In genomic region chr6:53818732-53819661, GRCm38 (mm10) we compare ENCODE assay signal across 9 mouse cellular contexts. TPM values are rescaled to one million over a fixed set of nuclear protein-coding genes. Genes with fewer than 3 reads are reported as not detected.
A peak's percentile ranks its signal among the peaks of the same experiment; 100 is the strongest.
DNase-seq lines count a peak whose midpoint lies in the region; ATAC-seq lines count a peak whose summit lies in the region.
"Had no signal": no experiment of that assay in that cellular context is flagged by ENCODE, and none has a peak within 500 bp of the region (broad histone marks: within the 10 kb centered on the region; RNA-seq: fewer than 3 reads in every experiment).

No protein-coding gene starts in this region.

- peak overlapping the region; percentile 50 for H3K4me3 ChIP-seq in intestine, embryonic 15.5 days (replicated peaks)
- H3K4me3 ChIP-seq in liver, embryonic 13.5 days (replicated peaks), result peak overlapping the region; percentile 43
- peak overlapping the region; percentile 57 for H3K4me3 ChIP-seq in neural tube, embryonic 11.5 days (ENCODE audit: low read depth, low read length)

- no peaks in the 10 kb centered on the region for H3K36me3 ChIP-seq in intestine, embryonic 15.5 days
- no peaks in the 10 kb centered on the region for H3K36me3 ChIP-seq in liver, embryonic 13.5 days
- no peaks in the 10 kb centered on the region for H3K36me3 ChIP-seq in neural tube, embryonic 11.5 days (ENCODE audit: control insufficient read depth, insufficient read depth, low read length)

- H3K27ac ChIP-seq in intestine, embryonic 15.5 days, result peak overlapping the region; percentile 44; the same call in 1 of the 2 replicates
- H3K27ac ChIP-seq in liver, embryonic 13.5 days, result no peak overlapping the region
- H3K27ac ChIP-seq in neural tube, embryonic 11.5 days (ENCODE audit: low read depth, low read length), result peak overlapping the region; percentile 80; the same call in 1 of the 2 replicates

- H3K9me3 ChIP-seq in intestine, embryonic 15.5 days, result no peaks in the 10 kb centered on the region
- no peaks in the 10 kb centered on the region for H3K9me3 ChIP-seq in liver, embryonic 13.5 days (replicated peaks)
- no peaks in the 10 kb centered on the region for H3K9me3 ChIP-seq in neural tube, embryonic 11.5 days (ENCODE audit: control insufficient read depth, low read length)

- 4% methylated on average over 52 of the region's 52 CpGs for WGBS in intestine, embryonic 15.5 days
- WGBS in liver, embryonic 13.5 days (ENCODE audit: insufficient replicate concordance), result 6% methylated on average over 52 of the region's 52 CpGs
- WGBS in neural tube, embryonic 11.5 days, result 5% methylated on average over 52 of the region's 52 CpGs

- H3K9ac ChIP-seq in intestine, embryonic 15.5 days, result peak overlapping the region; percentile 62
- H3K9ac ChIP-seq in liver, embryonic 13.5 days, result no peak overlapping the region
- H3K9ac ChIP-seq in neural tube, embryonic 11.5 days (ENCODE audit: low read length), result peak overlapping the region; percentile 81

- peaks cover 36% of the 10 kb centered on the region for H3K27me3 ChIP-seq in intestine, embryonic 15.5 days (replicated peaks)
- H3K27me3 ChIP-seq in liver, embryonic 13.5 days, result peaks cover 81% of the 10 kb centered on the region
- peaks cover 33% of the 10 kb centered on the region for H3K27me3 ChIP-seq in neural tube, embryonic 11.5 days (ENCODE audit: control insufficient read depth, insufficient read depth, low read length)
- H3K27me3 ChIP-seq: CH12.LX had no signal

- DNase-seq in frontal cortex, adult 2 months (ENCODE audit: extremely low spot score in 1 of 2, low spot score in 1 of 2), result no peak
- peak; percentile 58 to 72 for DNase-seq in cerebellum, postnatal 14 days
- peak; percentile 14 to 16 for DNase-seq in frontal cortex, postnatal 25 days (ENCODE audit: low spot score in 2 of 2)
- DNase-seq in liver, embryonic 13.5 days, result no peak
- peak; percentile 70 for DNase-seq in neural tube, embryonic 11.5 days (ENCODE audit: low spot score)

- ATAC-seq in frontal cortex, adult (ENCODE audit: low TSS enrichment), result peak; percentile 9
- peak; percentile 50 for ATAC-seq in intestine, embryonic 15.5 days
- no peak for ATAC-seq in liver, embryonic 13.5 days (ENCODE audit: low read depth)
- ATAC-seq in neural tube, embryonic 11.5 days (ENCODE audit: insufficient read depth, low FRiP score, low TSS enrichment), result peak; percentile 42
- no peak for ATAC-seq in monocyte, adult 5-6 weeks (replicated peaks; ENCODE audit: insufficient number of reproducible peaks, low FRiP score, low TSS enrichment, poor library complexity, severe bottlenecking)

- peak overlapping the region; percentile 92 for H3K4me2 ChIP-seq in intestine, embryonic 15.5 days (replicated peaks)
- H3K4me2 ChIP-seq in liver, embryonic 13.5 days, result peak overlapping the region; percentile 58
- peak overlapping the region; percentile 85 for H3K4me2 ChIP-seq in neural tube, embryonic 11.5 days (ENCODE audit: low read depth)

- peaks cover 28% of the 10 kb centered on the region for H3K4me1 ChIP-seq in intestine, embryonic 15.5 days (replicated peaks)
- H3K4me1 ChIP-seq in liver, embryonic 13.5 days (replicated peaks), result peaks cover 12% of the 10 kb centered on the region
- peaks cover 20% of the 10 kb centered on the region for H3K4me1 ChIP-seq in neural tube, embryonic 11.5 days (ENCODE audit: control insufficient read depth, insufficient read depth, low read length)

RNA-seq across cellular contexts. Expression of gene Tril, which starts 1.6 kb away (rescaled TPM):
- 26.9 and 30.9 TPM in 2 replicates for polyA plus RNA-seq in frontal cortex, adult 2 months (2012; rRNA removed)
- 14.6 and 17.4 TPM in 2 replicates for polyA plus RNA-seq in intestine, embryonic 15.5 days (2015; fragmentation: Nextera tagmentation; extraction: Ambion mirVana)
- 0.50 and 0.59 TPM in 2 replicates for polyA plus RNA-seq in liver, embryonic 13.5 days (2015; fragmentation: Nextera tagmentation; extraction: Ambion mirVana)
- polyA plus RNA-seq in neural tube, embryonic 11.5 days (2014; fragmentation: Nextera tagmentation; extraction: Ambion mirVana), result 19.6 and 24.0 TPM in 2 replicates
- not detected in 3 replicates for total RNA-seq in monocyte, adult 5-6 weeks (2017)
- total RNA-seq: CH12.LX had no signal

Comparison
In these comparisons a context has a peak if more than half of its experiments do, and no peak if none do; other contexts are left out.
1. DNase-seq: peak in cerebellum, postnatal 14 days (2 of 2), frontal cortex, postnatal 25 days (2 of 2) and neural tube, embryonic 11.5 days (single experiment); none in frontal cortex, adult 2 months (0 of 2) and liver, embryonic 13.5 days (single experiment).
2. ATAC-seq: peak in frontal cortex, adult (single experiment), intestine, embryonic 15.5 days (single experiment) and neural tube, embryonic 11.5 days (single experiment); none in liver, embryonic 13.5 days (single experiment) and monocyte, adult 5-6 weeks (single experiment).
3. Peak in every context shown above with its lines, with median percentiles within 50 percentile points of each other: H3K4me2 ChIP-seq and H3K4me3 ChIP-seq.